29 mouse cellular contexts compared by ENCODE assay signal in genomic region chr12:40027846-40028245, GRCm38 (mm10). TPM values are rescaled to one million over a fixed set of nuclear protein-coding genes. Genes with fewer than 3 reads are reported as not detected.
DNase-seq lines count a peak whose midpoint lies in the region; ATAC-seq and TF ChIP-seq lines count a peak whose summit lies in the region.
"Had no signal": no experiment of that assay in that cellular context is flagged by ENCODE, and none has a peak within 500 bp of the region (broad histone marks: within the 10 kb centered on the region; RNA-seq: fewer than 3 reads in every experiment).

No protein-coding gene starts in this region.

- no peak for DNase-seq in MEL (ENCODE audit: low read depth, low spot score)
- no peak for DNase-seq in liver, postnatal 0 days
- no peak for DNase-seq in c-Kit-positive CD71-positive TER-119-positive erythroid progenitor cells, embryonic 14.5 days (ENCODE audit: low spot score)
- no peak for DNase-seq in heart, postnatal 25 days (ENCODE audit: low spot score)
- DNase-seq: cerebellum, adult 11-12 months; cerebellum, adult 9-11 months; embryo, embryonic 11 days; forebrain, postnatal 0 days; gastrocnemius, postnatal 14 days; heart, postnatal 36 days; kidney, postnatal 25 days; left cerebral cortex, postnatal 4 days; lung, postnatal 36 days; retina, postnatal 1 day; right cerebral cortex, postnatal 25 days had no signal

- no peak overlapping the region for H3K9ac ChIP-seq in MEL (ENCODE audit: control insufficient read depth, low read depth, low read length, poor library complexity, severe bottlenecking)
- peak overlapping the region; percentile 56; the same call in 1 of the 2 replicates for H3K9ac ChIP-seq in liver, embryonic 12.5 days
- no peak overlapping the region for H3K9ac ChIP-seq in liver, postnatal 0 days (replicated peaks)
- H3K9ac ChIP-seq: embryonic facial prominence, embryonic 12.5 days; forebrain, embryonic 12.5 days; forebrain, postnatal 0 days; heart, embryonic 15.5 days; hindbrain, embryonic 12.5 days; lung, embryonic 15.5 days; midbrain, embryonic 13.5 days; stomach, embryonic 15.5 days had no signal

- peak overlapping the region; percentile 45; the same call in 1 of the 2 replicates for H3K27ac ChIP-seq in MEL (ENCODE audit: control insufficient read depth, low read depth, low read length)
- peak overlapping the region; percentile 72 for H3K27ac ChIP-seq in brown adipose tissue, adult 24 weeks (replicated peaks; ENCODE audit: low read depth, low read length)
- peak overlapping the region; percentile 94 for H3K27ac ChIP-seq in liver, embryonic 12.5 days
- H3K27ac ChIP-seq in liver, postnatal 0 days (ENCODE audit: low read depth), result peak overlapping the region; percentile 71
- H3K27ac ChIP-seq: embryonic facial prominence, embryonic 12.5 days; forebrain, embryonic 12.5 days; heart, embryonic 10.5 days; heart, embryonic 15.5 days; hindbrain, embryonic 12.5 days; hindbrain, postnatal 0 days; lung, embryonic 15.5 days; midbrain, embryonic 13.5 days; stomach, embryonic 15.5 days had no signal

- no peak for TF ChIP-seq EP300 in MEL (IDR thresholded peaks at IDR 0.05; ENCODE audit: low read depth in 1 of 2, low read length in 2 of 2)
- TF ChIP-seq EP300 in liver, postnatal 0 days (IDR thresholded peaks at IDR 0.05; ENCODE audit: low read depth), result no peak

- no peak for TF ChIP-seq POLR2A in MEL (IDR thresholded peaks at IDR 0.05; ENCODE audit: control insufficient read depth in 1 of 2, insufficient read depth in 1 of 2, low read depth in 1 of 2, low read length in 2 of 2, poor library complexity in 1 of 2)

- peak overlapping the region; percentile 58 for H3K4me2 ChIP-seq in liver, embryonic 12.5 days
- peak overlapping the region; percentile 44 for H3K4me2 ChIP-seq in liver, postnatal 0 days (ENCODE audit: low read depth, low read length)
- H3K4me2 ChIP-seq: embryonic facial prominence, embryonic 12.5 days; forebrain, embryonic 12.5 days; heart, embryonic 15.5 days; hindbrain, embryonic 12.5 days; lung, embryonic 15.5 days; midbrain, embryonic 13.5 days; stomach, embryonic 15.5 days had no signal

- no peak overlapping the region for H3K4me3 ChIP-seq in MEL (ENCODE audit: control insufficient read depth in 1 of 2, insufficient read depth in 1 of 2, low read depth in 2 of 2, low read length in 2 of 2)
- no peak overlapping the region for H3K4me3 ChIP-seq in brown adipose tissue, adult 24 weeks (ENCODE audit: insufficient read depth, low read depth, low read length)
- no peak overlapping the region for H3K4me3 ChIP-seq in liver, embryonic 12.5 days
- H3K4me3 ChIP-seq in liver, postnatal 0 days (ENCODE audit: low read depth, low read length), result no peak overlapping the region
- H3K4me3 ChIP-seq: embryonic facial prominence, embryonic 12.5 days; forebrain, embryonic 12.5 days; heart, embryonic 10.5 days; heart, embryonic 15.5 days; hindbrain, embryonic 12.5 days; lung, embryonic 15.5 days; midbrain, embryonic 13.5 days; stomach, embryonic 15.5 days had no signal

- peaks cover 17 to 29% of the 10 kb centered on the region in 2 experiments for H3K4me1 ChIP-seq in MEL (ENCODE audit: control insufficient read depth in 1 of 2, insufficient read depth in 2 of 2, low read length in 2 of 2)
- peaks cover 6% of the 10 kb centered on the region; the same call in 1 of the 2 replicates for H3K4me1 ChIP-seq in brown adipose tissue, adult 24 weeks (ENCODE audit: control insufficient read depth, insufficient read depth, insufficient read length, low read length)
- peaks cover 69% of the 10 kb centered on the region for H3K4me1 ChIP-seq in liver, embryonic 12.5 days
- peaks cover 13% of the 10 kb centered on the region; the same call in 1 of the 2 replicates for H3K4me1 ChIP-seq in liver, postnatal 0 days (ENCODE audit: insufficient read depth)
- H3K4me1 ChIP-seq: embryonic facial prominence, embryonic 12.5 days; forebrain, embryonic 12.5 days; heart, embryonic 10.5 days; hindbrain, embryonic 12.5 days; lung, embryonic 15.5 days; midbrain, embryonic 13.5 days; stomach, embryonic 15.5 days had no signal

- ATAC-seq in liver, embryonic 12.5 days, result peak; percentile 59
- peak; percentile 28 for ATAC-seq in liver, postnatal 0 days
- ATAC-seq: forebrain, postnatal 0 days; hindbrain, postnatal 0 days; intestine, postnatal 0 days; midbrain, embryonic 13.5 days; Patski had no signal

- peaks cover 0 to 39% of the 10 kb centered on the region in 2 experiments; a peak in 2 of 4 replicates for H3K36me3 ChIP-seq in MEL (ENCODE audit: control insufficient read depth in 1 of 2, insufficient read depth in 2 of 2, low read length in 2 of 2)
- peaks cover 14% of the 10 kb centered on the region for H3K36me3 ChIP-seq in liver, embryonic 12.5 days
- 0 out of 2 replicates have a peak, but pooled peaks cover 2% of the 10 kb centered on the region for H3K36me3 ChIP-seq in liver, postnatal 0 days (replicated peaks; ENCODE audit: insufficient read depth, low read length)
- H3K36me3 ChIP-seq: embryonic facial prominence, embryonic 12.5 days; heart, embryonic 10.5 days; heart, embryonic 15.5 days; hindbrain, embryonic 12.5 days; lung, embryonic 15.5 days; stomach, embryonic 15.5 days had no signal

- intact Hi-C loops in heart, postnatal 25 days (cut with DNase I), result no loop called here

- WGBS in liver, embryonic 12.5 days (ENCODE audit: insufficient replicate concordance), result 62% methylated on average over 3 of the region's 3 CpGs
- WGBS in liver, postnatal 0 days (ENCODE audit: insufficient replicate concordance), result 67% methylated on average over 3 of the region's 3 CpGs

- H3K9me3 ChIP-seq in MEL (replicated peaks; ENCODE audit: insufficient read depth, low read length), result no peaks in the 10 kb centered on the region
- H3K9me3 ChIP-seq in liver, embryonic 12.5 days (replicated peaks), result no peaks in the 10 kb centered on the region
- no peaks in the 10 kb centered on the region for H3K9me3 ChIP-seq in liver, postnatal 0 days (ENCODE audit: low read length)
- H3K9me3 ChIP-seq: embryonic facial prominence, embryonic 12.5 days; heart, embryonic 10.5 days; heart, embryonic 15.5 days; lung, embryonic 15.5 days; stomach, embryonic 15.5 days had no signal

- H3K79me2 ChIP-seq in MEL (ENCODE audit: control insufficient read depth, insufficient read depth, low read length, poor library complexity), result no peaks in the 10 kb centered on the region

- no peaks in the 10 kb centered on the region for H3K27me3 ChIP-seq in MEL (ENCODE audit: control insufficient read depth in 1 of 2, insufficient read depth in 2 of 2, low read length in 2 of 2)
- H3K27me3 ChIP-seq in liver, embryonic 12.5 days (replicated peaks), result no peaks in the 10 kb centered on the region
- H3K27me3 ChIP-seq in liver, postnatal 0 days (ENCODE audit: insufficient read depth, low read length), result no peaks in the 10 kb centered on the region
- H3K27me3 ChIP-seq: CH12.LX; embryonic facial prominence, embryonic 12.5 days; forebrain, embryonic 12.5 days; heart, embryonic 15.5 days; hindbrain, embryonic 12.5 days; lung, embryonic 15.5 days; midbrain, embryonic 13.5 days; Patski; stomach, embryonic 15.5 days had no signal

- TF ChIP-seq RAD21 in MEL (IDR thresholded peaks at IDR 0.05; ENCODE audit: low read depth, low read length), result no peak

- TF ChIP-seq CTCF in MEL (IDR thresholded peaks at IDR 0.05 in 2 of 3, conservative IDR thresholded peaks at IDR 0.05 in 1 of 3; ENCODE audit: control insufficient read depth in 1 of 3, insufficient read depth in 1 of 3, low read depth in 2 of 3, low read length in 3 of 3, poor library complexity in 1 of 3, severe bottlenecking in 1 of 3), result no peak
- no peak for TF ChIP-seq CTCF in liver, postnatal 0 days (IDR thresholded peaks at IDR 0.05; ENCODE audit: low read depth)

TF ChIP-seq in MEL, 35 proteins besides CTCF, POLR2A, EP300 and RAD21:
- TF ChIP-seq GATA1 (IDR thresholded peaks at IDR 0.05; ENCODE audit: low read depth, low read length) (no peak), RCOR1 (IDR thresholded peaks at IDR 0.05; ENCODE audit: low read depth, low read length) (no peak), ELF1 (IDR thresholded peaks at IDR 0.05; ENCODE audit: low read depth, low read length) (no peak), HCFC1 (IDR thresholded peaks at IDR 0.05; ENCODE audit: low read depth, low read length) (no peak), ZC3H11A (IDR thresholded peaks at IDR 0.05; ENCODE audit: low read depth, low read length) (no peak), JUND (IDR thresholded peaks at IDR 0.05; ENCODE audit: low read depth, low read length) (no peak), ZNF384 (IDR thresholded peaks at IDR 0.05; ENCODE audit: low read depth, low read length) (no peak), TBP (IDR thresholded peaks at IDR 0.05; ENCODE audit: low read depth, low read length) (no peak), KAT2A (conservative IDR thresholded peaks at IDR 0.05; ENCODE audit: low read depth, low read length) (no peak), NRF1 (IDR thresholded peaks at IDR 0.05; ENCODE audit: insufficient read depth, low read depth, low read length, poor library complexity, severe bottlenecking) (no peak), TAL1 (IDR thresholded peaks at IDR 0.05; ENCODE audit: low read length) (no peak), ZMIZ1 (IDR thresholded peaks at IDR 0.05; ENCODE audit: low read depth, low read length) (no peak), ZKSCAN1 (IDR thresholded peaks at IDR 0.05; ENCODE audit: low read depth, low read length) (no peak), GABPA (IDR thresholded peaks at IDR 0.05; ENCODE audit: low read depth, low read length) (no peak), USF2 (IDR thresholded peaks at IDR 0.05; ENCODE audit: borderline replicate concordance in 1 of 2, insufficient read depth in 1 of 2, low read depth in 1 of 2, low read length in 2 of 2) (no peak)

RNA-seq across cellular contexts. Expression of gene Arl4a, which starts 10.0 kb away (rescaled TPM):
- total RNA-seq in MEL (2012; rRNA removed), result 26.9 and 29.8 TPM in 2 replicates
- 10 to 100 TPM in 1 of 2 experiments, not detected in 1; 25.6 TPM for polyA plus RNA-seq in MEL (2012; ENCODE audit: insufficient read depth in 1 of 2, insufficient read length in 2 of 2, low read depth in 1 of 2, low replicate concordance in 2 of 2, missing spikeins in 1 of 2)
- 184 and 204 TPM in 2 replicates for polyA plus RNA-seq in brown adipose tissue, adult 24 weeks (2012; ENCODE audit: insufficient read depth, insufficient read length, missing spikeins)
- 61.4 and 71.0 TPM in 2 replicates for polyA plus RNA-seq in liver, embryonic 12.5 days (2016; fragmentation: Nextera tagmentation; extraction: Ambion mirVana)
- 59.9 and 64.7 TPM in 2 replicates for polyA plus RNA-seq in liver, postnatal 0 days (2015; fragmentation: Nextera tagmentation; extraction: Ambion mirVana)
- 10 to 100 TPM; 19.6 to 22.0 TPM for total RNA-seq in heart, postnatal 25 days (2021)
